Mouse (Mus musculus) adrenal gland, adult 18-20 months (tissue): ENCODE measurements at regions not wholly inside any gene's neighbourhood (a gene's known extent, or its start where the extent isn't known, plus 50 kb on each side); places are given as distances from the start of the nearest gene placed in this dataset.

Source experiments
- DNase-seq, 2 experiments: peaks; one replicate each; pipeline ENCODE4 v3.0.0; 2021 to 2022; ENCODE audit warnings: low spot score in 2 of 2

GRCm38 (mm10) chr2:128465214-128465984 is 125.6 kb upstream of the Spdye4c start:
- DNase-seq = no peak

- DNase-seq = no peak
Measured at GRCm38 (mm10) chr2:128467490-128468245, 123.3 kb upstream of the Spdye4c start.

GRCm38 (mm10) chr2:128468323-128468722 is 122.7 kb upstream of the Spdye4c start:
- DNase-seq = no peak

- no peak for DNase-seq
Measured at GRCm38 (mm10) chr2:128470351-128470750, 120.7 kb upstream of the Spdye4c start.

GRCm38 (mm10) chr2:128473241-128473954 is 117.6 kb upstream of the Spdye4c start:
- no peak for DNase-seq

- no peak for DNase-seq
Measured at GRCm38 (mm10) chr2:128473997-128474396, 117.0 kb upstream of the Spdye4c start.

- no peak for DNase-seq
Measured at GRCm38 (mm10) chr2:128477242-128477641, 113.8 kb upstream of the Spdye4c start.

GRCm38 (mm10) chr2:128491217-128491877 is 99.7 kb upstream of the Spdye4c start:
- DNase-seq = no peak

- DNase-seq = no peak
Measured at GRCm38 (mm10) chr2:128493871-128494270, 97.1 kb upstream of the Spdye4c start.

- DNase-seq = no peak
Measured at GRCm38 (mm10) chr2:128497891-128498290, 93.1 kb upstream of the Spdye4c start.

- no peak for DNase-seq
Measured at GRCm38 (mm10) chr2:128498611-128499010, 92.4 kb upstream of the Spdye4c start.

- DNase-seq = no peak
Measured at GRCm38 (mm10) chr2:128499575-128500184, 91.3 kb upstream of the Spdye4c start.

GRCm38 (mm10) chr2:128502676-128503075 is 88.3 kb upstream of the Spdye4c start:
- DNase-seq = no peak

- peak in 1 of 2 experiments; percentile 5 for DNase-seq
Measured at GRCm38 (mm10) chr2:128503136-128503935, 87.7 kb upstream of the Spdye4c start.

- no peak for DNase-seq
Measured at GRCm38 (mm10) chr2:128507591-128508243, 83.3 kb upstream of the Spdye4c start.

GRCm38 (mm10) chr2:128508244-128508605 is 82.8 kb upstream of the Spdye4c start:
- DNase-seq = no peak

GRCm38 (mm10) chr2:128511291-128511690 is 79.7 kb upstream of the Spdye4c start:
- DNase-seq = no peak

- no peak for DNase-seq
Measured at GRCm38 (mm10) chr2:128512852-128513251, 78.2 kb upstream of the Spdye4c start.

GRCm38 (mm10) chr2:128514463-128515290 is 76.3 kb upstream of the Spdye4c start:
- DNase-seq = no peak
